9 mouse cellular contexts compared by ENCODE assay signal in the genomic region with DNA sequence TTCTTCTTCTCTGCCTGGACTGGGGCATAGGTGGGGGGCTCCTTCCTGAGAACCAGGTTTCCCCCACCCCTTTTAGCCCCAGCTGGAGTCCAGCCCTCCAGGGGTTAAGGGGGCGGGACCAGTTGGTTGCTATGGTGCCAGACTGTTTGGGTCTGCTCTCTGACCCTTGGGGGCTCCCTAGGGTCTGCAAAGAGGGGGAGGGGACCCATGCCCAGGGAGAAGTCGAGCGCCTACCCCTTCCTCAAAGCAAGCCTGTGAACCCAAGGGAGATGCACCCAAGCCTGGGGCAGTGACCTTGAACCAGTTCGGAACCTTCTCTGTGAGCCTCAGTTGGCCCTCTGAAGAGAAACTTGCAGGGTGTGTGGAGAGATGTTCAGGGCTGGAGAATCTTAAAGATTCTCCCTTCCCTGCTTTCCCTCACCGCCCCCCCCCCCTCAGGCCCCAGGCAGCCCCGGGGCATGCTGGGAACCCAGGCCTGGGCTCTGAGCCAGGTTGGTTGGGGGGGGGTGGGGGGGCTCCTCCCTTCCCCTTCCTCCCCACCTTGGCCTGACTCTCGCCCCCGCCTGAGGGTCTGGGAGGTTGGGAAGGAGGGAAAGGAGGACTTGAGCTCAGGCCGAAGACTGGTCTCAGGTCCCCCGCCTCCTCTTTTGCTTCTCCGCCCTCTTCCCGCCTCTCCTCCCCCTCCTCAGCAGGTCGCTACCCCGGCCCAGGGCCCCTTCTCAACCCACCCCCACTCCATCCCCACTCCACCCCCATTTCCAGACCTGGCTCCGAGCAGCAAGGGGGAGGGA. TPM values are rescaled to one million over a fixed set of nuclear protein-coding genes. Genes with fewer than 3 reads are reported as not detected.
DNase-seq lines count a peak whose midpoint lies in the region; ATAC-seq and TF ChIP-seq lines count a peak whose summit lies in the region.
"Had no signal": no experiment of that assay in that cellular context is flagged by ENCODE, and none has a peak within 500 bp of the region (broad histone marks: within the 10 kb centered on the region; RNA-seq: fewer than 3 reads in every experiment).

No protein-coding gene starts in this region.

- ATAC-seq in heart, postnatal 0 days (ENCODE audit: insufficient read depth, low read depth) = peak; percentile 30

- H3K9me3 ChIP-seq in heart, postnatal 0 days (replicated peaks; ENCODE audit: control insufficient read depth, low read length) = no peaks in the 10 kb centered on the region

- peak overlapping the region; percentile 79 for H3K4me3 ChIP-seq in bone marrow macrophage, adult 2 months (ENCODE audit: insufficient read depth, low read length)
- H3K4me3 ChIP-seq in heart, postnatal 0 days (ENCODE audit: low read depth, low read length) = peak overlapping the region; percentile 98

- no peak for TF ChIP-seq EP300 in heart, postnatal 0 days (IDR thresholded peaks at IDR 0.05; ENCODE audit: low read depth)

- no peak for TF ChIP-seq POLR2A in bone marrow macrophage, adult 2 months (IDR thresholded peaks at IDR 0.05; ENCODE audit: borderline replicate concordance, low read depth, low read length)

- WGBS in heart, postnatal 0 days = 0% methylated on average over 14 of the region's 15 CpGs

- H3K27ac ChIP-seq in bone marrow macrophage, adult 2 months (ENCODE audit: insufficient read depth, low read depth, low read length) = no peak overlapping the region
- peak overlapping the region; percentile 99 for H3K27ac ChIP-seq in heart, postnatal 0 days (ENCODE audit: low read depth)

- peak overlapping the region; percentile 91 for H3K9ac ChIP-seq in heart, postnatal 0 days (replicated peaks; ENCODE audit: low read depth, low read length)

- peaks cover 11% of the 10 kb centered on the region for H3K4me1 ChIP-seq in bone marrow macrophage, adult 2 months (ENCODE audit: control insufficient read depth, insufficient read depth, low read length)
- H3K4me1 ChIP-seq in heart, postnatal 0 days (ENCODE audit: control insufficient read depth, insufficient read depth) = peaks cover 22% of the 10 kb centered on the region; the same call in 1 of the 2 replicates

- H3K36me3 ChIP-seq in heart, postnatal 0 days (replicated peaks; ENCODE audit: control insufficient read depth, insufficient read depth, low read length) = peaks cover 3% of the 10 kb centered on the region; the same call in 1 of the 2 replicates

- DNase-seq in MN1 (ENCODE audit: low spot score) = peak; percentile 60
- DNase-seq in fibroblast of lung, adult 2 months (ENCODE audit: low read depth) = peak; percentile 22
- DNase-seq in heart, postnatal 0 days (ENCODE audit: low spot score) = peak; percentile 68
- DNase-seq in kidney, postnatal 25 days = peak; percentile 54 to 72
- peak; percentile 44 for DNase-seq in lung, postnatal 14 days
- peak; percentile 69 to 75 for DNase-seq in right cerebral cortex, postnatal 10 days (ENCODE audit: low spot score in 2 of 2)
- no peak for DNase-seq in spleen, adult 18-20 months

- peak overlapping the region; percentile 93 for H3K4me2 ChIP-seq in heart, postnatal 0 days (ENCODE audit: low read depth, low read length)

- H3K27me3 ChIP-seq in heart, postnatal 0 days (ENCODE audit: control insufficient read depth, insufficient read depth, low read length) = no peaks in the 10 kb centered on the region

- TF ChIP-seq CTCF in bone marrow macrophage, adult 2 months (IDR thresholded peaks at IDR 0.05; ENCODE audit: low read depth, low read length) = no peak
- TF ChIP-seq CTCF in heart, postnatal 0 days (IDR thresholded peaks at IDR 0.05; ENCODE audit: low read depth) = no peak

RNA-seq across cellular contexts. Expression of a gene that starts 1.4 kb away (rescaled TPM):
- 110 and 127 TPM in 2 replicates for polyA plus RNA-seq in bone marrow macrophage, adult 2 months (2012; ENCODE audit: insufficient read depth, insufficient read length, missing spikeins)
- 1.6 and 23.6 TPM in 2 replicates for total RNA-seq in heart, postnatal 0 days (2014; rRNA removed; ENCODE audit: low replicate concordance)
- 7.9 and 9.2 TPM in 2 replicates for polyA plus RNA-seq in heart, postnatal 0 days (2015; fragmentation: Nextera tagmentation; extraction: Ambion mirVana)

RNA-seq across cellular contexts. Expression of a gene that starts 26.6 kb away (rescaled TPM):
- not detected in 2 replicates for polyA plus RNA-seq in bone marrow macrophage, adult 2 months (2012; ENCODE audit: insufficient read depth, insufficient read length, missing spikeins)
- total RNA-seq in heart, postnatal 0 days (2014; rRNA removed; ENCODE audit: low replicate concordance) = 2.9 and 4.0 TPM in 2 replicates
- polyA plus RNA-seq in heart, postnatal 0 days (2015; fragmentation: Nextera tagmentation; extraction: Ambion mirVana) = 1.00 and 1.1 TPM in 2 replicates

RNA-seq across cellular contexts. Expression of a gene that starts 55.4 kb away (rescaled TPM):
- polyA plus RNA-seq in bone marrow macrophage, adult 2 months (2012; ENCODE audit: insufficient read depth, insufficient read length, missing spikeins) = 17.9 and 19.5 TPM in 2 replicates
- not detected in 2 replicates for total RNA-seq in heart, postnatal 0 days (2014; rRNA removed; ENCODE audit: low replicate concordance)
- polyA plus RNA-seq in heart, postnatal 0 days (2015; fragmentation: Nextera tagmentation; extraction: Ambion mirVana) = 0.40 and 0.53 TPM in 2 replicates
- total RNA-seq: left cerebral cortex, adult 18-20 months had no signal

RNA-seq across cellular contexts. Expression of a gene that starts 59.2 kb away (rescaled TPM):
- polyA plus RNA-seq in bone marrow macrophage, adult 2 months (2012; ENCODE audit: insufficient read depth, insufficient read length, missing spikeins) = 54.1 and 56.6 TPM in 2 replicates
- 1.3 TPM in 1 of 2 replicates, not detected in the other for total RNA-seq in heart, postnatal 0 days (2014; rRNA removed; ENCODE audit: low replicate concordance)
- polyA plus RNA-seq in heart, postnatal 0 days (2015; fragmentation: Nextera tagmentation; extraction: Ambion mirVana) = 0.19 and 0.33 TPM in 2 replicates
- total RNA-seq: left cerebral cortex, adult 18-20 months had no signal

RNA-seq across cellular contexts. Expression of a gene that starts 59.3 kb away (rescaled TPM):
- polyA plus RNA-seq in bone marrow macrophage, adult 2 months (2012; ENCODE audit: insufficient read depth, insufficient read length, missing spikeins) = not detected in 2 replicates
- not detected in 2 replicates for total RNA-seq in heart, postnatal 0 days (2014; rRNA removed; ENCODE audit: low replicate concordance)
- not detected in 2 replicates for polyA plus RNA-seq in heart, postnatal 0 days (2015; fragmentation: Nextera tagmentation; extraction: Ambion mirVana)
- total RNA-seq: left cerebral cortex, adult 18-20 months had no signal

Comparison
In these comparisons a context has a peak if more than half of its experiments do, and no peak if none do; other contexts are left out.
1. DNase-seq: peak in MN1 (single experiment), fibroblast of lung, adult 2 months (single experiment), heart, postnatal 0 days (single experiment), kidney, postnatal 25 days (2 of 2), lung, postnatal 14 days (single experiment) and right cerebral cortex, postnatal 10 days (2 of 2); none in spleen, adult 18-20 months (0 of 2).
2. RNA of a gene that starts 1.4 kb away (polyA plus RNA-seq): 110 to 127 TPM in bone marrow macrophage, adult 2 months; 7.9 to 9.2 TPM in heart, postnatal 0 days; every median in the first group is over 10 times any median in the second.
3. RNA of a gene that starts 55.4 kb away (polyA plus RNA-seq): 17.9 to 19.5 TPM in bone marrow macrophage, adult 2 months; 0.40 to 0.53 TPM in heart, postnatal 0 days; every median in the first group is over 10 times any median in the second.